Mouse (Mus musculus) stomach, postnatal 0 days (tissue): Measurements from ENCODE around the gene Ryr2.

ENCODE experiments used
- CTCF ChIP-seq: IDR thresholded peaks from 2 replicates; pipeline ENCODE4 v1.5.1; 2016; ENCODE audit warnings: antibody characterized with exemption, low read depth, mild to moderate bottlenecking, moderate library complexity
- EP300 ChIP-seq: optimal IDR thresholded peaks from 2 replicates; pipeline ENCODE3; 2016; ENCODE audit warnings: antibody characterized with exemption

DNA sequence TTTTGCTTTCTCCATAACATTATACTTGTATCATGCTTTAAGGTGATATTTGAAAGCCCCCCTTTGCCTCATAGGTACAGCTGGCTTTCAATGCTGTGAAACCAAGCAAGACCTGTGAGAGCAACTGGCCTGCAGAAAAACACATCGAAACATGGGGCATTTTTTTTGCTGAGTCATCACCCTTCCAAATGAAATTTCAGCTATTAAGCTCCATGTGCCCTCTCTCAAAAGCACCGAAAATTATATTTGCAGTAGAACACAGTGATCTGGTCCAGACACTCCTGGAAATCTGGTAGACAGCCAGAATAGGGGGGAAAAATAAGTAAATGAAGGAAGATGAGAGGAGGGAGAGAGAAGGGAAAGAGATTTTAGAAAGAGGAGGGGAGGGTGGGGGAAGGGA lies 180.5 kb downstream of the Ryr2 start:
- no peak for TF ChIP-seq CTCF
- no peak for TF ChIP-seq EP300
